9 mouse cellular contexts compared by ENCODE assay signal in genomic region chr4:130171951-130172765, GRCm38 (mm10). TPM values are rescaled to one million over a fixed set of nuclear protein-coding genes. Genes with fewer than 3 reads are reported as not detected.
DNase-seq lines count a peak whose midpoint lies in the region; ATAC-seq and TF ChIP-seq lines count a peak whose summit lies in the region.
"Had no signal": no experiment of that assay in that cellular context is flagged by ENCODE, and none has a peak within 500 bp of the region (broad histone marks: within the 10 kb centered on the region; RNA-seq: fewer than 3 reads in every experiment).

No protein-coding gene starts in this region.

- no peak for TF ChIP-seq CTCF in Patski (IDR thresholded peaks at IDR 0.05)
- TF ChIP-seq CTCF in forebrain, postnatal 0 days (IDR thresholded peaks at IDR 0.05; ENCODE audit: low read depth): no peak

- in situ Hi-C loops in Patski (cut with MboI; ENCODE audit: low pct_unique_long_range_greater_than_20kb): no loop called here

- peaks cover 50% of the 10 kb centered on the region for H3K4me1 ChIP-seq in embryonic facial prominence, embryonic 12.5 days
- H3K4me1 ChIP-seq in liver, embryonic 12.5 days: peaks cover 73% of the 10 kb centered on the region
- H3K4me1 ChIP-seq in forebrain, postnatal 0 days (ENCODE audit: insufficient read depth): no peaks in the 10 kb centered on the region
- peaks cover 17% of the 10 kb centered on the region; the same call in 1 of the 2 replicates for H3K4me1 ChIP-seq in midbrain, embryonic 14.5 days (ENCODE audit: control insufficient read depth, insufficient read depth, low read length)
- peaks cover 14% of the 10 kb centered on the region for H3K4me1 ChIP-seq in hindbrain, embryonic 14.5 days (replicated peaks; ENCODE audit: control insufficient read depth, insufficient read depth, low read length)

- intact Hi-C loops in heart, postnatal 36 days (cut with DNase I): loop anchor here (5.0 kb wide), 1 partner anchor 355 kb away; no protein-coding TSS in a partner anchor

- ATAC-seq in Patski: no peak
- no peak for ATAC-seq in embryonic facial prominence, embryonic 12.5 days (ENCODE audit: insufficient number of reproducible peaks, insufficient read depth, low FRiP score, low TSS enrichment)
- ATAC-seq in liver, embryonic 12.5 days: no peak
- ATAC-seq in forebrain, postnatal 0 days: no peak
- ATAC-seq in midbrain, embryonic 14.5 days (ENCODE audit: low FRiP score, low TSS enrichment): no peak
- ATAC-seq in hindbrain, embryonic 14.5 days (ENCODE audit: low FRiP score): no peak

- H3K9ac ChIP-seq in embryonic facial prominence, embryonic 12.5 days: no peak overlapping the region
- H3K9ac ChIP-seq in liver, embryonic 12.5 days: peak overlapping the region; percentile 17; the same call in 1 of the 2 replicates
- no peak overlapping the region for H3K9ac ChIP-seq in forebrain, postnatal 0 days
- no peak overlapping the region for H3K9ac ChIP-seq in midbrain, embryonic 14.5 days (replicated peaks; ENCODE audit: low read length)
- H3K9ac ChIP-seq in hindbrain, embryonic 14.5 days: no peak overlapping the region

- CTCF ChIA-PET in Patski (lab: Charles Lee): interaction anchor here (1.5 to 1.7 kb wide), 2 partner anchors 17 kb away, joined by 3 to 6 read pairs; no protein-coding TSS in a partner anchor

- no peaks in the 10 kb centered on the region for H3K9me3 ChIP-seq in embryonic facial prominence, embryonic 12.5 days
- no peaks in the 10 kb centered on the region for H3K9me3 ChIP-seq in liver, embryonic 12.5 days (replicated peaks)
- no peaks in the 10 kb centered on the region for H3K9me3 ChIP-seq in forebrain, postnatal 0 days (ENCODE audit: low read length)
- H3K9me3 ChIP-seq in midbrain, embryonic 14.5 days (ENCODE audit: control insufficient read depth, low read length): no peaks in the 10 kb centered on the region
- H3K9me3 ChIP-seq in hindbrain, embryonic 14.5 days (ENCODE audit: control insufficient read depth, low read length): no peaks in the 10 kb centered on the region

- peak; percentile 76 for DNase-seq in Patski (ENCODE audit: low read depth, low spot score)
- DNase-seq in heart, postnatal 36 days: peak; percentile 74 to 79
- peak; percentile 68 for DNase-seq in yolk sac, embryonic 10.5 days (ENCODE audit: low spot score)
- DNase-seq in forebrain, postnatal 0 days: no peak
- no peak for DNase-seq in midbrain, embryonic 14.5 days
- no peak for DNase-seq in hindbrain, embryonic 14.5 days (ENCODE audit: low spot score)

- POLR2A ChIA-PET in Patski (lab: Charles Lee): no interaction called here

- no peak overlapping the region for H3K4me3 ChIP-seq in embryonic facial prominence, embryonic 12.5 days
- H3K4me3 ChIP-seq in liver, embryonic 12.5 days: peak overlapping the region; percentile 55
- no peak overlapping the region for H3K4me3 ChIP-seq in forebrain, postnatal 0 days (ENCODE audit: low read depth, low read length)
- H3K4me3 ChIP-seq in midbrain, embryonic 14.5 days (replicated peaks; ENCODE audit: low read depth, low read length): no peak overlapping the region
- H3K4me3 ChIP-seq in hindbrain, embryonic 14.5 days (replicated peaks; ENCODE audit: low read length): no peak overlapping the region

- 46% methylated on average over 11 of the region's 11 CpGs for WGBS in embryonic facial prominence, embryonic 12.5 days
- 53% methylated on average over 11 of the region's 11 CpGs for WGBS in liver, embryonic 12.5 days (ENCODE audit: insufficient replicate concordance)
- 69% methylated on average over 11 of the region's 11 CpGs for WGBS in forebrain, postnatal 0 days
- 75% methylated on average over 11 of the region's 11 CpGs for WGBS in midbrain, embryonic 14.5 days
- 68% methylated on average over 11 of the region's 11 CpGs for WGBS in hindbrain, embryonic 14.5 days

- H3K4me2 ChIP-seq in embryonic facial prominence, embryonic 12.5 days (replicated peaks): 0 out of 2 replicates have a peak overlapping the region, but pooled peaks have one; percentile 2
- H3K4me2 ChIP-seq in liver, embryonic 12.5 days: peak overlapping the region; percentile 69
- H3K4me2 ChIP-seq in forebrain, postnatal 0 days (ENCODE audit: low read depth): no peak overlapping the region
- no peak overlapping the region for H3K4me2 ChIP-seq in midbrain, embryonic 14.5 days (ENCODE audit: low read length)
- no peak overlapping the region for H3K4me2 ChIP-seq in hindbrain, embryonic 14.5 days (replicated peaks)

- H3K27ac ChIP-seq in embryonic facial prominence, embryonic 12.5 days: 0 out of 2 replicates have a peak overlapping the region, but pooled peaks have one; percentile 12
- peak overlapping the region; percentile 30 for H3K27ac ChIP-seq in liver, embryonic 12.5 days
- H3K27ac ChIP-seq in forebrain, postnatal 0 days (ENCODE audit: low read depth, low read length): no peak overlapping the region
- H3K27ac ChIP-seq in midbrain, embryonic 14.5 days (replicated peaks; ENCODE audit: low read depth, low read length): no peak overlapping the region
- H3K27ac ChIP-seq in hindbrain, embryonic 14.5 days: no peak overlapping the region

- no peaks in the 10 kb centered on the region for H3K36me3 ChIP-seq in embryonic facial prominence, embryonic 12.5 days
- peaks cover 15% of the 10 kb centered on the region; the same call in 1 of the 2 replicates for H3K36me3 ChIP-seq in liver, embryonic 12.5 days
- H3K36me3 ChIP-seq in forebrain, postnatal 0 days (ENCODE audit: insufficient read depth): no peaks in the 10 kb centered on the region
- no peaks in the 10 kb centered on the region for H3K36me3 ChIP-seq in midbrain, embryonic 14.5 days (ENCODE audit: control insufficient read depth, insufficient read depth, low read length)
- H3K36me3 ChIP-seq in hindbrain, embryonic 14.5 days (replicated peaks; ENCODE audit: control insufficient read depth, insufficient read depth): no peaks in the 10 kb centered on the region

- no peaks in the 10 kb centered on the region for H3K27me3 ChIP-seq in Patski
- H3K27me3 ChIP-seq in embryonic facial prominence, embryonic 12.5 days: peaks cover 31% of the 10 kb centered on the region
- peaks cover 84% of the 10 kb centered on the region for H3K27me3 ChIP-seq in liver, embryonic 12.5 days (replicated peaks)
- H3K27me3 ChIP-seq in forebrain, postnatal 0 days (ENCODE audit: insufficient read depth, low read length): peaks cover 16% of the 10 kb centered on the region
- H3K27me3 ChIP-seq in midbrain, embryonic 14.5 days (ENCODE audit: control insufficient read depth, insufficient read depth, low read length): peaks cover 14% of the 10 kb centered on the region
- H3K27me3 ChIP-seq in hindbrain, embryonic 14.5 days (ENCODE audit: control insufficient read depth, insufficient read depth, low read length): peaks cover 29% of the 10 kb centered on the region

RNA-seq across cellular contexts. Expression of gene Tinagl1, which starts 2.8 kb away (rescaled TPM):
- 506 TPM for polyA plus RNA-seq in Patski (2021)
- polyA plus RNA-seq in embryonic facial prominence, embryonic 12.5 days (2016; fragmentation: Nextera tagmentation; extraction: Ambion mirVana): 11.8 and 12.9 TPM in 2 replicates
- 10 to 100 TPM; 55.2 to 76.8 TPM for total RNA-seq in heart, postnatal 36 days (2021)
- polyA plus RNA-seq in liver, embryonic 12.5 days (2016; fragmentation: Nextera tagmentation; extraction: Ambion mirVana): 30.9 and 32.6 TPM in 2 replicates
- 3.5 and 6.7 TPM in 2 replicates for total RNA-seq in forebrain, postnatal 0 days (2014; rRNA removed)
- polyA plus RNA-seq in forebrain, postnatal 0 days (2015; fragmentation: Nextera tagmentation; extraction: Ambion mirVana): 3.5 and 4.5 TPM in 2 replicates
- polyA plus RNA-seq in midbrain, embryonic 14.5 days (2014; fragmentation: Nextera tagmentation; extraction: Ambion mirVana): 1.2 and 1.7 TPM in 2 replicates
- 6.6 and 8.5 TPM in 2 replicates for polyA plus RNA-seq in hindbrain, embryonic 14.5 days (2014; fragmentation: Nextera tagmentation; extraction: Ambion mirVana)

RNA-seq across cellular contexts. Expression of gene Hcrtr1, which starts 33.0 kb away (rescaled TPM):
- polyA plus RNA-seq in Patski (2021): 0.23 TPM
- 0.27 and 0.32 TPM in 2 replicates for polyA plus RNA-seq in embryonic facial prominence, embryonic 12.5 days (2016; fragmentation: Nextera tagmentation; extraction: Ambion mirVana)
- total RNA-seq in heart, postnatal 36 days (2021): not detected
- 0.12 TPM in 1 of 2 replicates, not detected in the other for polyA plus RNA-seq in liver, embryonic 12.5 days (2016; fragmentation: Nextera tagmentation; extraction: Ambion mirVana)
- 2.4 and 5.0 TPM in 2 replicates for total RNA-seq in forebrain, postnatal 0 days (2014; rRNA removed)
- 1.6 and 2.5 TPM in 2 replicates for polyA plus RNA-seq in forebrain, postnatal 0 days (2015; fragmentation: Nextera tagmentation; extraction: Ambion mirVana)
- polyA plus RNA-seq in midbrain, embryonic 14.5 days (2014; fragmentation: Nextera tagmentation; extraction: Ambion mirVana): 1.6 TPM in 2 replicates
- polyA plus RNA-seq in hindbrain, embryonic 14.5 days (2014; fragmentation: Nextera tagmentation; extraction: Ambion mirVana): 1.7 and 2.3 TPM in 2 replicates

RNA-seq across cellular contexts. Expression of gene Gm853, which starts 50.0 kb away (rescaled TPM):
- polyA plus RNA-seq in Patski (2021): 0.03 TPM
- not detected in 2 replicates for polyA plus RNA-seq in embryonic facial prominence, embryonic 12.5 days (2016; fragmentation: Nextera tagmentation; extraction: Ambion mirVana)
- not detected for total RNA-seq in heart, postnatal 36 days (2021)
- polyA plus RNA-seq in liver, embryonic 12.5 days (2016; fragmentation: Nextera tagmentation; extraction: Ambion mirVana): not detected in 2 replicates
- total RNA-seq in forebrain, postnatal 0 days (2014; rRNA removed): 0.08 TPM in 1 of 2 replicates, not detected in the other
- 0.08 and 0.28 TPM in 2 replicates for polyA plus RNA-seq in forebrain, postnatal 0 days (2015; fragmentation: Nextera tagmentation; extraction: Ambion mirVana)
- polyA plus RNA-seq in midbrain, embryonic 14.5 days (2014; fragmentation: Nextera tagmentation; extraction: Ambion mirVana): not detected in 2 replicates
- polyA plus RNA-seq in hindbrain, embryonic 14.5 days (2014; fragmentation: Nextera tagmentation; extraction: Ambion mirVana): 0.86 and 2.4 TPM in 2 replicates
- polyA plus RNA-seq: testis, adult 2 months had no signal

Comparison
In these comparisons a context has a peak if more than half of its experiments do, and no peak if none do; other contexts are left out.
1. DNase-seq: peak in Patski (single experiment), heart, postnatal 36 days (2 of 2) and yolk sac, embryonic 10.5 days (single experiment); none in forebrain, postnatal 0 days (single experiment), midbrain, embryonic 14.5 days (single experiment) and hindbrain, embryonic 14.5 days (single experiment).
2. H3K27ac ChIP-seq: peak in embryonic facial prominence, embryonic 12.5 days (single experiment) and liver, embryonic 12.5 days (single experiment); none in forebrain, postnatal 0 days (single experiment), midbrain, embryonic 14.5 days (single experiment) and hindbrain, embryonic 14.5 days (single experiment).
3. H3K4me2 ChIP-seq: peak in embryonic facial prominence, embryonic 12.5 days (single experiment) and liver, embryonic 12.5 days (single experiment); none in forebrain, postnatal 0 days (single experiment), midbrain, embryonic 14.5 days (single experiment) and hindbrain, embryonic 14.5 days (single experiment).
4. RNA of gene Tinagl1, which starts 2.8 kb away (polyA plus RNA-seq): 506 TPM in Patski (single experiment); 30.9 to 32.6 TPM in liver, embryonic 12.5 days, 11.8 to 12.9 TPM in embryonic facial prominence, embryonic 12.5 days, 6.6 to 8.5 TPM in hindbrain, embryonic 14.5 days, 3.5 to 4.5 TPM in forebrain, postnatal 0 days and 1.2 to 1.7 TPM in midbrain, embryonic 14.5 days; every median in the first group is over 10 times any median in the second.